Mouse (Mus musculus): Measurements from ENCODE around the gene Sar1b.
"Not testable (repeated sequence)": the region's sequence is repeated elsewhere in the genome, so short reads cannot be mapped to it uniquely, and the experiment has no call there.

The Sar1b gene

GRCm38 (mm10) chr11:51777478-51777877 is 14.0 kb downstream of the Sar1b start:
- in situ Hi-C loops (cut with MboI), result no loop called here

- in situ Hi-C loops (cut with MboI), result no loop called here
Observed at GRCm38 (mm10) chr11:51780773-51781267, 17.3 kb downstream of the Sar1b start.

- in situ Hi-C loops (cut with MboI), result no loop called here
Observed at GRCm38 (mm10) chr11:51782721-51783120, 19.2 kb downstream of the Sar1b start.

- in situ Hi-C loops (cut with MboI), result no loop called here
Observed at GRCm38 (mm10) chr11:51785926-51786325, 22.4 kb downstream of the Sar1b start.

- in situ Hi-C loops (cut with MboI), result not testable (repeated sequence)
Observed at GRCm38 (mm10) chr11:51789735-51790134, 26.2 kb downstream of the Sar1b start.

GRCm38 (mm10) chr11:51790662-51791061 is 27.2 kb downstream of the Sar1b start:
- in situ Hi-C loops (cut with MboI), result no loop called here

- in situ Hi-C loops (cut with MboI), result no loop called here
Observed at GRCm38 (mm10) chr11:51796272-51796671, 32.8 kb downstream of the Sar1b start.

- in situ Hi-C loops (cut with MboI), result no loop called here
Observed at GRCm38 (mm10) chr11:51800634-51801325, 37.3 kb downstream of the Sar1b start.

GRCm38 (mm10) chr11:51805221-51805981 is 41.9 kb downstream of the Sar1b start:
- in situ Hi-C loops (cut with MboI), result no loop called here

GRCm38 (mm10) chr11:51807108-51807879 is 43.8 kb downstream of the Sar1b start:
- in situ Hi-C loops (cut with MboI), result no loop called here

- in situ Hi-C loops (cut with MboI), result no loop called here
Observed at GRCm38 (mm10) chr11:51809632-51810224, 46.2 kb downstream of the Sar1b start.

- in situ Hi-C loops (cut with MboI), result no loop called here
Observed at GRCm38 (mm10) chr11:51811230-51811629, 47.7 kb downstream of the Sar1b start.

GRCm38 (mm10) chr11:51812022-51812546 is 48.6 kb downstream of the Sar1b start:
- in situ Hi-C loops (cut with MboI), result no loop called here

- in situ Hi-C loops (cut with MboI), result no loop called here
Observed at GRCm38 (mm10) chr11:51817756-51818155, 54.3 kb downstream of the Sar1b start.

- in situ Hi-C loops (cut with MboI), result no loop called here
Observed at GRCm38 (mm10) chr11:51818837-51819236, 55.4 kb downstream of the Sar1b start.

GRCm38 (mm10) chr11:51819964-51820363 is 56.5 kb downstream of the Sar1b start:
- in situ Hi-C loops (cut with MboI), result no loop called here

- in situ Hi-C loops (cut with MboI), result no loop called here
Observed at GRCm38 (mm10) chr11:51820861-51821260, 57.4 kb downstream of the Sar1b start.

GRCm38 (mm10) chr11:51822736-51823135 is 59.2 kb downstream of the Sar1b start:
- in situ Hi-C loops (cut with MboI), result no loop called here

GRCm38 (mm10) chr11:51823271-51823670 is 59.8 kb downstream of the Sar1b start:
- in situ Hi-C loops (cut with MboI), result no loop called here

- in situ Hi-C loops (cut with MboI), result no loop called here
Observed at GRCm38 (mm10) chr11:51823963-51824753, 60.7 kb downstream of the Sar1b start.

GRCm38 (mm10) chr11:51824867-51825424 is 61.5 kb downstream of the Sar1b start:
- in situ Hi-C loops (cut with MboI), result no loop called here
